Mouse (Mus musculus) small intestine, adult 2 months (tissue): ENCODE data around the gene Cenpb. TPM values are rescaled to one million over a fixed set of nuclear protein-coding genes. Genes with fewer than 3 reads are reported as not detected.

Experiments
- H3K27ac ChIP-seq: fragments of 200-500 bp; 2 replicates; pipeline ENCODE4 v1.5.1; 2012; ENCODE audit warnings: low read depth, low read length, control low read depth, inconsistent platforms; ENCODE audit not compliant: insufficient read depth
- H3K27me3 ChIP-seq: fragments of 200-500 bp; 2 replicates; pipeline ENCODE4 v1.6.1; 2012; ENCODE audit warnings: mild to moderate bottlenecking, moderate library complexity, low read length, inconsistent platforms; ENCODE audit not compliant: control insufficient read depth, insufficient read depth
- H3K36me3 ChIP-seq: fragments of 200-500 bp; 2 replicates; pipeline ENCODE4 v1.6.1; 2012; ENCODE audit warnings: mild to moderate bottlenecking, low read length, control low read depth, inconsistent platforms; ENCODE audit not compliant: control insufficient read depth, insufficient read depth
- H3K4me1 ChIP-seq: fragments of 200-500 bp; 2 replicates; pipeline ENCODE4 v1.6.1; 2012; ENCODE audit warnings: low read length, inconsistent platforms, mixed read lengths; ENCODE audit not compliant: control insufficient read depth, insufficient read depth, insufficient read length
- H3K4me3 ChIP-seq: fragments of 200-500 bp; 2 replicates; pipeline ENCODE4 v1.5.1; 2012; ENCODE audit warnings: low read depth, mild to moderate bottlenecking, control low read depth, inconsistent platforms, low read length, moderate library complexity
- CTCF ChIP-seq: fragments of 200-500 bp; IDR thresholded peaks from 2 replicates; pipeline ENCODE4 v1.5.1; 2012; ENCODE audit warnings: low read depth, mild to moderate bottlenecking, control low read depth, inconsistent platforms, low read length, moderate library complexity, mixed read lengths; ENCODE audit not compliant: insufficient replicate concordance, insufficient read length; ENCODE audit errors: extremely low read depth
- POLR2A ChIP-seq: fragments of 200-500 bp; IDR thresholded peaks from 2 replicates; pipeline ENCODE4 v1.6.1; 2012; ENCODE audit warnings: low read depth, mild to moderate bottlenecking, control low read depth, inconsistent platforms, low read length, moderate library complexity
- WGBS: fragments of 180-500 bp; shearing (Covaris S2); methylation state at CpG from one replicate; pipeline ENCODE4 v1.1.7; 2018; 5-methylcytosine and 5-hydroxymethylcytosine counted together
- polyA plus RNA-seq: library from polyadenylated mRNA; depleted of rRNA; stranded (reverse); fragments of >200 nt; gene quantifications from 2 replicates; pipeline ENCODE4 v1.2.3, GENCODE M21; 2012

The Cenpb gene
- polyA plus RNA-seq, 1 experiment, result 95.1 TPM

- H3K36me3 ChIP-seq, result no peaks in the 10 kb centered on the region
- H3K27ac ChIP-seq, result no peak overlapping the region
- no peak for TF ChIP-seq CTCF
- no peak for TF ChIP-seq POLR2A
- 86% methylated on average over 4 of the region's 4 CpGs for WGBS
- peaks cover 18% of the 10 kb centered on the region for H3K4me1 ChIP-seq
- no peak overlapping the region for H3K4me3 ChIP-seq
- no peaks in the 10 kb centered on the region for H3K27me3 ChIP-seq
Measured at GRCm38 (mm10) chr2:131138296-131138695, 41.6 kb downstream of the Cenpb start.

- H3K36me3 ChIP-seq, result no peaks in the 10 kb centered on the region
Measured at GRCm38 (mm10) chr2:131135521-131136139, 44.2 kb downstream of the Cenpb start.

GRCm38 (mm10) chr2:131134826-131135400 lies 45.0 kb downstream of the Cenpb start:
- Histone ChIP-seq H3K4me1 (peaks cover 6% of the 10 kb centered on the region; the same call in 1 of the 2 replicates), H3K36me3 (no peaks in the 10 kb centered on the region), H3K4me3 (no peak overlapping the region), H3K27ac (peak overlapping the region; percentile 24; the same call in 1 of the 2 replicates), H3K27me3 (no peaks in the 10 kb centered on the region)
- no peak for TF ChIP-seq CTCF
- TF ChIP-seq POLR2A, result no peak
- 92% methylated on average over 8 of the region's 8 CpGs for WGBS

More at GRCm38 (mm10) chr2:131135521-131136139, 44.2 kb downstream of the Cenpb start:
- no peak overlapping the region for H3K4me3 ChIP-seq
- peaks cover 10% of the 10 kb centered on the region for H3K4me1 ChIP-seq
- no peaks in the 10 kb centered on the region for H3K27me3 ChIP-seq
- no peak for TF ChIP-seq CTCF
- no peak for TF ChIP-seq POLR2A
- no peak overlapping the region for H3K27ac ChIP-seq
- WGBS, result 71% methylated on average over 11 of the region's 11 CpGs

GRCm38 (mm10) chr2:131134381-131134780 lies 45.5 kb downstream of the Cenpb start:
- Histone ChIP-seq H3K36me3 (no peaks in the 10 kb centered on the region), H3K4me1 (peaks cover 5% of the 10 kb centered on the region; the same call in 1 of the 2 replicates), H3K27ac (peak overlapping the region; percentile 24; the same call in 1 of the 2 replicates), H3K4me3 (no peak overlapping the region), H3K27me3 (no peaks in the 10 kb centered on the region)
- 48% methylated on average over 1 of the region's 1 CpGs for WGBS
- TF ChIP-seq CTCF, result no peak
- TF ChIP-seq POLR2A, result no peak

GRCm38 (mm10) chr2:131132930-131133547 lies 46.8 kb downstream of the Cenpb start, which contains the start of gene Gm11037:
Gm11037 (plus strand) TSS chr2:131133497.
- Histone ChIP-seq H3K27me3 (no peaks in the 10 kb centered on the region), H3K4me3 (no peak within 1 kb of the TSS), H3K27ac (no peak within 1 kb of the TSS), H3K4me1 (peaks cover 4% of the 10 kb centered on the region; the same call in 1 of the 2 replicates), H3K36me3 (no peaks in the 10 kb centered on the region)
- TF ChIP-seq CTCF, result no peak
- TF ChIP-seq POLR2A, result no peak
- 84% methylated on average over 9 of the region's 9 CpGs for WGBS

GRCm38 (mm10) chr2:131132111-131132888 lies 47.6 kb downstream of the Cenpb start:
- Histone ChIP-seq H3K4me1 (peaks cover 7% of the 10 kb centered on the region), H3K27ac (no peak overlapping the region), H3K36me3 (no peaks in the 10 kb centered on the region), H3K4me3 (no peak overlapping the region), H3K27me3 (no peaks in the 10 kb centered on the region)
- WGBS, result 87% methylated on average over 10 of the region's 10 CpGs
- TF ChIP-seq CTCF (no peak), POLR2A (no peak)

GRCm38 (mm10) chr2:131130849-131131248 lies 49.0 kb downstream of the Cenpb start:
- WGBS, result 48% methylated on average over 2 of the region's 2 CpGs
- Histone ChIP-seq H3K27ac (no peak overlapping the region), H3K36me3 (no peaks in the 10 kb centered on the region), H3K27me3 (no peaks in the 10 kb centered on the region), H3K4me1 (peaks cover 10% of the 10 kb centered on the region), H3K4me3 (no peak overlapping the region)
- TF ChIP-seq CTCF, result no peak
- TF ChIP-seq POLR2A, result no peak
